Mouse (Mus musculus) kidney, adult 9 months (tissue): Measurements from ENCODE around the gene Prkaa2.

Experiments
- DNase-seq: peaks from one replicate; pipeline ENCODE4 v3.0.0; 2022

Prkaa2 gene

GRCm38 (mm10) chr4:105108641-105109198 lies 970 bp downstream of the Prkaa2 start:
- DNase-seq: peak; percentile 84

DNA sequence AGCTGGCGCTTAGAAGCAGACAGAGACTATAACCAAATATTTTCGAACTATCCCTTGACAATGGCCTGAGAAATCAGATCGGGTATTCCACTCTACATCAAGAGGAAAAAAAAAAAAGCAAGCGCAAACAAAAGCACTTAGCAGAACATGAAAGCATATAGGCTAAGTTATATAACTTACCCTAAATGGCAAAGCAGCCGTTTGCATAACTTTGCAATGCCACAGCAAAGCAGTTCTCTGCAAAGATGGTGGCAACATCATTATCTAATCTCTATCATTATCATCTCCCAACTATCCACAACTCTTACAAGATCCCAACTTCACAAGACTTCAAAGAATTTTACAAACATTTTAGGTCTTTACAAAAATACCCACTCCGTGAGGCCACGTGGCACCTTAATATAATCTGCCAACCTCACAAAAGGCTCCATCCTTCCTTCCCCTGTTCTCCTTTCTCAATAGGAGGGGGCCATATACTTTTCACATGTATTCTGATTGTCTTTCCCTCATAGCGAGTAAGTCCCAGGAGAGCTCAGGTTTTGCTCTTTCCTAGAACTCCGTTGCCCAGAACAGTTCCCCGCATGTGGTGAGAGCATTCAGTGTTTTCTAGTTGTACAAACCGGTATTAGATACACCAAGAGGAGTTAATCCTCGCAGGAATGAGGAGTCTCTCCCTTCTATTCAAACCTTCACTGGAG lies 1.6 kb downstream of the Prkaa2 start:
- no peak for DNase-seq

DNA sequence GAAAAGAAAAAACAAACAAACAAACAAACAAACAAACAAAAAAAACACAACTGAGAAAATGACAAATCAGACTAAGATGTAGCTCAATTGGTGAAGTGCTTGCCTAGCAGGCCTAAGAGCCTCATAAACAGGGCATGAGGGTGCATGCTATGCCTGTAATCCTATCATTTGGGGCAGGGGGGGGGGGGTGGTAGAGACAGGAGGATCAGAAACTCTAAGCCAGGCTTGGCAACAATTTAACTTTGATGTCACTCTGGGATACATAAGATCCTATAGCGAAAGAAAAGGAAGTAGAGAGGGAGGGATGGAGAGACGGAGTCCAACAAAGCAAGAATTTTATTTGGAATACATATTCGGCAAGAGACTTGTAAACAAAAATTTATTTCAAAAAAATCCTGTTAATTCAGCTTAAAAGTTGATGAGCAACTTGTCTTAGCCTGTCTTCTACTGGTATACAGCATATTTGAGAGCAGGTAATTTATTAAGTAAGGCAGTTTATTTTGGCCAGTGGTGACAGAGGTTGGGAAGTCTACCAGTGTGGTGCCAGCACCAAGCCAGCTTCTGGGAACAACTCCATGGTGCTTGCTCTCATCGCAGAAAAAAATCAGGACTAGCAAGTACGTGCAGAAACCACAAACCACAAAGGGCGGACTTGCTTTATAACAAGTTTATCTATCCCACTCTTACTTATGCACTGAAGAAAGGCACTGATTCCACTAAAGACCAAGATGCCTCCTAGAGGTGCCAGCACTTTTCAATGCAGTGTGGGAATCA lies 5.4 kb downstream of the Prkaa2 start:
- DNase-seq: peak; percentile 65

GRCm38 (mm10) chr4:105101337-105101688 lies 8.4 kb downstream of the Prkaa2 start:
- DNase-seq: no peak

DNA sequence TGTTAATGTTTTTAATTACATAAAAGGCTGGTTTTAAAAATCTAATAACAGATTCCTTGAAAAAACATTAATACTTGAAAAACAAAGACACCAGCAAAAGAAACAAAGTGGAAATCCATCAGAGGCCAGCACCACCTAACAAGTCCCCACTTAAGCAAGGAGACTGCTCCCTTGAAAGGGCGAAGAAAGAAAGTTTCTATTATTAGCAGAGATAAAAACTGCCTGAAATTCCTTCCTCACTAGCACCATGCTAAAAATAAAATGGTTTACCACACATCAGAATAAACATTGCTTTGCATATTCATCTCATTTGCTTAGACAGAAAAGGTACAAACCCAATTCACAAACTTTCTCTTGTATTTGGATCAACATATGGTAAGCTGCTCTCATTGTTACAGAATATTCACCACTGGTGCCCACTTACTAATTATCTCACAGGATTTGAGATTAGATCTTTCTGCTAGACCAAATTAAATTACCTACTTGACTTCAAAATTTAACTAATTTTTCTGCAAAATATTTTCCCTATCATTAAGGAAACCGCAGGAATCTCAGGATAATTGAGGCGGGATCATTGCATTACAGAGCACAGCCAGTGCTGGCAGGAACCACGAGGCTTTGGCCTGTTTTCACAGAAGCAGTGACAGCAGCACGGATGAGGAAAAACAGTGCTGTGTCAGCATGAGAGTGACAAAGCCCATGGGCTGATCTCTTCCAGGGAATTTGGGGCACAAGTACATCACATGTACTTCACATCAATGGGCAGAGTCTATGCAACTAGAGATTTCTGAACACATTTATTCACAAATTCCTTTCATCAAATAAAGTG lies 9.0 kb downstream of the Prkaa2 start:
- peak; percentile 29 for DNase-seq

GRCm38 (mm10) chr4:105098660-105099059 lies 11.0 kb downstream of the Prkaa2 start:
- no peak for DNase-seq

DNA sequence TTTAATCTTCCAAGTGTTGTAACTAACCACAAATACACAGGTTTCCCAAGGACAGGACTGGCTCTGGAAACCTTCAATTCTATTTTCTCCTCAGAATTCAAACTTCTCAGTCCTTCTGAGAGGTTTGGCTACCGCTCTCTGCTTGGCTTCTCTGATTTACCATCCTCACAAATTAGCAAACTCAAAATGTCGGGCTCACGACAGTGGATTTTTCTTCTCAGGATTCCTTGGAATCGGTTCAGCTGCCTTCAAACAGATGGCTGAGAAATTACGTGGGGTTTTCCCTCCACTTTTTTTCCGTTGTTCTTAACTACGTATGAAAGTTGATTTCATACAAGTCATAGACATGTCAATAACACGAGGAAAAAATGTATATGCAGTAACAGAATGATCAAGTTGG lies 11.5 kb downstream of the Prkaa2 start:
- DNase-seq: no peak

DNA sequence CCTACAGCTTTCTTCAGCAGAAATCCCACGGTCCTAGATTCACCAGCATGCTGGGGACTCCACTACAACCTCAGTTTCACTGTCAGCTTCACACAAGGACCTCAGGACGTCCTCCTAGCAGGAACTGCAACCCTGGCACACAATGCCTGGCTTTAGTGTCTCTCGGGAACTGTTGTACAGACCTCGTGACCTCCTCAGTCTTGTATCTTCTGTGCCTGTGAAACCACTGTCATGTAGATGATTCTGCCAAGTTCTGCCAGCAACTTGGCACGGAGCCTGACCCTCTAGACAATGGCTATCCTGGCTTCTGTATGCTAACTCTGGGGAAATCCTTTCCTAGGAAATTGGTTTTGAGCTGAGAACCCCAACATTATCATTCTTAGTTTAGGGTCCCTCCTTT lies 14.4 kb downstream of the Prkaa2 start:
- DNase-seq: peak; percentile 78

DNA sequence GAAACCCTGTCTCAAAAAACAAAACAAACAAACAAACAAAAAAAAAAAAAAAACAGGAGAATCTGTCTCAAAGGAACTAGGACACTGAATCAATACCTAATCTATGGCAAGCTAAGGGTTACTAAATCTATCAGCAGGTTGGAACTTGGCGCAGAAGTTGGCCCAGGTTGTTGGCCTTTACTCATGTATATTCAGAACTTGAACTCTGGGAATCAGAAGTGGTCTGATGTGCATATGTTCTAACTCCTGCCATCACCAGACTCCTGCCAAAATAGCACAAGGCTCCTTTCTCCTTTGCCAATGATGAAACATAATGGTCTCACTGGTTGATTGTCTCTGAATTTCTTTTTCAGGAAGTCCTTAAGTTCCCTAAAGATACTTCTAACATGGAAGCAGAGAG lies 15.7 kb downstream of the Prkaa2 start:
- DNase-seq: no peak

DNA sequence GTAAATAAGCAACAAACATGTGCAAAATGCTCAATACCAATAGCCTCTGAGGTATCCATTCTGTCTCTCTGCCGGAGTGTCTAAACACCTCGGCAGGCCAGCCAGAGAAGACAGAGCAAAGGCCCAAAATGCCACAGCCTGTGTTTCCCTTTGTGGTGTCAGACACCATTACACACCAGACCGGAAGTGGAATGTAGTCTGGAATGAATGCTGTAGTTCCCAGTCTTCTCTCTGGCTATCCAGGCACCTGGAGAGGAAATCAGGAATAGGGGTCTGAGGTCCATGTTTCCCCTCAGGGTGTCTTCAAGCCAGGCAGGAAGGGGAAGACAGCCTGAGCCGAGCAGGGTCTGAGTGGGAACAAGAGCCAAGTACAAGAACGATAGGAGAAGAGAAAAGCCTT lies 19.3 kb downstream of the Prkaa2 start:
- no peak for DNase-seq

GRCm38 (mm10) chr4:105089386-105089785 lies 20.3 kb downstream of the Prkaa2 start:
- no peak for DNase-seq

- no peak for DNase-seq
These were observed 21.0 kb downstream of the Prkaa2 start for GRCm38 (mm10) chr4:105088671-105089070.

GRCm38 (mm10) chr4:105076152-105076551 lies 33.5 kb downstream of the Prkaa2 start:
- DNase-seq: peak; percentile 87

DNA sequence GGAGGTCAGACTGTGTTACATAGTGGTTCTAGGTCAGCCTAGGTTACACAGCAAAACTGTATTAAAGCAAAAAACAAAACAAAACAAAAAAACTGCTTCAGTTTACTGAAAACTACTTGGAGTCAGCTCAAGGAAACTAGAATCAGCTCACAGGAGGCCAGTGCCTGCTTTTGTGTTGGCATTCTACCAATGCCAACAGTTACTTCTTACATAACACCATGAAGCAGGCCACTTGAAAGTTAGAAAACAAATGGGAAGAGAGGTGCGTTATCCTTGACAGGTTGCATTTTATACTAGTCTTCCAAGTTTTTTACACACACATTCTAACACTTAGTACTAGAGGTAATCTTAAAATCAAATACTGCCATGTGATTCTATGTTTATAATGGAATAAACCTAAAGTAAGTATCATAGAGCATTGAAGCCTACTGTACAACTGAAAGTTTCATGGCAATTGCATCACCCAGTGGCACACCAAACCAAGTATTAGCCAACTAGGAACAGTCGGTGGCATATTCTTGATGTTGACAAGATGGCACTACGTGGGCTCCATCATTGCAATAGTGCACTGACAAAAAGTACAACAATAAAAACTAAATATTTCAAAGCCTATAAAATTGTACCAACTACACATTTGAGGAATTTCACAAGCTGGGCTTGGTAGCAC lies 37.8 kb downstream of the Prkaa2 start:
- peak; percentile 82 for DNase-seq

DNA sequence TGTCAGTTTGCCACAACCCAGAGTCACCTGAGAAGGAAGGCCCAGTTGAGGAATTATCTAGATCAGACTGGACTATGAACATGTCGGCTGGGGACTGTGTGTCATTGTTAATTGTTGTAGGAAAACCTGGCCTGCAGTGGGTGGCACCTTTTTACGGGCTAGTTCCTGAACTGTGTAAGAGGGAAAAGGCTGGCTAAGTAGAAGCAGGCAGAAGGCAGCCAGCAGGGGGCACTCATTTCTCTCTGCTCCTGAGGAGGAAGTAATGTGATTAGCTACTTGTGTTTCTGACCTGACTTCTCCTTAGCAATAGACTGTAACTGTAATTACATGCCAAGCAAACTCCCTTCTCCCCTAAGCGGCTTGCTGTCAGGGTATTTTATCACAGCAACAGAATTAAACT lies 38.7 kb downstream of the Prkaa2 start:
- peak; percentile 97 for DNase-seq

DNA sequence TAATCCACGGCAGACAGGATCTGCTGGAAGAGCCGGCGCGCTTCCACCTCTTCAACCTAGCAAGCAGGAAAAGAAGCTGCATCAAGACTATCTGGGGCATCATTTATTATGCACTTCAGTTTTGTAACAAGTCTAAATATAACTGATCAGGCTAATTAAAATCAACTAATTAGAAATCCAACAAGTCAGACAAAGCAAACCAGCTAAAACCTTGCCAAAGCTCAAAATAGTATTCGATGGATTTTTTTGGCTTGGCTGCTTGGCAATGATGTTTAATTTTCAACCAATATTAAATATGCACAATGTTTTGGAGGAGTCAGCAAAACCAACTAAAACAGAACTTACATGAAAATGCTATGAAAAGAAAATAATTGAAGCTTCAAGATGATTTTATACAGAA lies 58.4 kb downstream of the Prkaa2 start:
- DNase-seq: no peak

DNA sequence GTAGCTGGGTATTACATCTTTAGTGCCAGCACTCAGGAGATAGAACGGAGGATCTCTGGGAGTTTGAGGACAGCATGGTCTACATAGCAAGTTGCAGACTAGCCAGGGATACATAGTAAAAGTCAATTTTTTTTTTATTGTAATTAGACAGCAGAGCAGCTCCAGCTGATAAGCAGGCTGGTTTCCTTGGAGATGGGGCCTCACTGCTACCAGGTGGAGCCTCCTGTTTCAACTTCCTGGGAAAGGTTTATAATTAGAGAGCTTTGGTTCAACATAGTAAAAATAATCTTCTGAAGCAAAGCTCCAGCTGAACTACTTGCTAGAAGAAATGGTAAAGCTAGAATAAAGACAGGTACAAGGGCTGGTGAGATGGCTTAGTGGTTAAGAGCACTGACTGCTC lies 59.6 kb downstream of the Prkaa2 start:
- no peak for DNase-seq

DNA sequence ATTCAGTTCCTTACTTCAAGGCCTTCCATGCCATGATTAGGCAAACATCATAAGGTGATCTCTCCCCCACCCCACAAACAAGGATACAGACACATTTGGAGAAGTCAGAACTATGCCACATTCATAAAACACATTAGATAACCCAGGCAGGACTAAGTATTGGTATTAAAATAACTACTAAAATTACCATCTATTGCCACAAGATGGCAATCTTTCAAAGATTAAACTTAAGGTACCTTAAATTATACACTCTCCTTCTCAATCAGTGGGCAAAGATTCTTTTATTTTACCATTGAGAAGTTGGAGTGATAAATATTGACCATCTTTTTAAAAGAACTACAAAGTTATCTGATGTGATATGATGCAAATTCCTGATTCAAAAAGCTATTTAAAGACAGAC lies 75.4 kb downstream of the Prkaa2 start:
- DNase-seq: peak; percentile 33

DNA sequence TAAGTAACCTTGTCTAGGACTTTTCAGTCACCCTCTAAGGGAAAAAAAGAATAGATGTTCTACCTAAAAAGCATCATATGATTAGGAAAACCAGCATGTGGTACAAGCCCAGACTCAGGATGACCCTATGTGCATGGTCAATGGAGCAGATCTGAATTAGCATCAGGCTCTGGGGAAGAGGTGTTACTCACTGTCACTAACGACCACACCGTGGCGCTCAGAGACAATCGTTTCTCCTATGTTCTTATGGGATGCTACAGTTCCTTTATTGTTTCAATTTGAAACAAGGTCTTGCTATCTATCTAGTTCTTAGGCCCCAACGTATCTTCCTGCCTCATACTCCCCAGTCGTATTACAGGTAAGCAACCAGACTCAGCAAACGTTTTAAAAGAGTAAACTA lies 76.5 kb downstream of the Prkaa2 start:
- peak; percentile 26 for DNase-seq

DNA sequence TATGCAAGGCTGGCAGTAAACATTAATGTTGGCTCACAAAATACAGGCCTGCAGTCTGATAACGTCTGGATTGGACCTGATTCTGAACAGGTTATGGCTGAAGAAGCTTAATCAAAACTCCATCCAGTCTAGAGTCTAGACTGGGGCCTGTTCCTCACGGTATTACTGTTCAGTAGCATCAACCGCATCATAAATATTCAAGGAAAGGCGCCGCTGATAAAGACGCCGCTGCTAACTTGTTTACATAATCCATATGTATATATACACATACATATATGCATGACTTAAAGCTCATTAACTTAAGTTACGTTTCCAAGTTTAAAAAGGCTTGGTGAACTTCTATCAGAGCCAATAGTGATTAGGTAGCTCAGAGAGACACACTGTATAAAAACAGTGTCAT lies 78.6 kb downstream of the Prkaa2 start:
- no peak for DNase-seq

GRCm38 (mm10) chr4:105027278-105027677 lies 82.4 kb downstream of the Prkaa2 start:
- no peak for DNase-seq

DNA sequence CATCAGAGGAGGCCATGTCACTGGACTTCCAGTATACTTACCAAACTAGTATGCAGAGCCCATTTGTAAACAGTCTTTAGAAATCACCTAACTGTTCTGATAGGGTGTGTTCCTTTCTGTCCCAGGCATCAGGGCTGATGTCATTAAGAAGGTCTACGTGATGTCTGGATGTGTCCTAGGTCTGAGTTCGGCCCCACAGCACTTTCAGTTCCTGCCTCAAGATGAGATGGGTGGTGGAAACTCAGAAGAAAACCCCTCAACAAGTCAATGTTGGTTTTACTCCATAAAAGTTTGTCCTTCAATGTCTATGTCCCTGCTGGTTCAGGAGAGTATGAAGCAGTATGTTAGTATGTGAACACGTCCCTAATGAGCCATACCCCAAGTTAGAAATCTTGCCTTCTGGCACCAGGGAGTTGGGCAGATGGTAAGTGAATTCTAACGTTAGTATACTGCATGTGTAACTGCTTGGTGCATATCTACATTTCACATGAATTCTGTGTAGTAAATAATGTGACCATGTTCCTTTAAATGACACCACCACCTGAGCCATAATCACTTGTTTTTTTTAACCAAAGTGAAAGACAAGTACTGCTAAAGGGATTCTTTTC lies 93.6 kb downstream of the Prkaa2 start:
- no peak for DNase-seq
